Mouse (Mus musculus): ENCODE measurements at regions not wholly inside any gene's neighbourhood (a gene's known extent, or its start where the extent isn't known, plus 50 kb on each side); places are given as distances from the start of the nearest gene placed in this dataset.

DNA sequence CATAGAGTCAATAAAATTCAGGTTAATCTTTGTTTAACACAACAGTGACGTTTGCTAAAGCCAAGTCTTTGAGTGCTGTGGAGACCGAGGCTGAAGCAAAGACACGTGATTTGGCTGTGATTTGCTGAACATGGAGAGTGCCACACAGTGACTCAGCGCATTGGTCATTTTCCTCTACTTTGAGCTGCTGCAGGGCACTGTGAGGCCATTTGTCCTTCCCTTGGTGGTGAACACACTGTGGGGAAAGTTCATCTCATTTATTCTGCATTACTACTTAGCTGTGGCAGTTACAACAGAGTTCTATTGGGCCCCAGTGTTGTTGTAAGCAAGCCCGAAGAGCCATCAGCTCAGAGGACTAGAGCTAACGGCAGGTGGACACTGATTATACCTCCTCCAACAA is 162.2 kb upstream of the Eif4g2 start:
- DNase-seq (ENCODE audit: extremely low read depth, insufficient read length, low spot score), result peak; percentile 48

DNA sequence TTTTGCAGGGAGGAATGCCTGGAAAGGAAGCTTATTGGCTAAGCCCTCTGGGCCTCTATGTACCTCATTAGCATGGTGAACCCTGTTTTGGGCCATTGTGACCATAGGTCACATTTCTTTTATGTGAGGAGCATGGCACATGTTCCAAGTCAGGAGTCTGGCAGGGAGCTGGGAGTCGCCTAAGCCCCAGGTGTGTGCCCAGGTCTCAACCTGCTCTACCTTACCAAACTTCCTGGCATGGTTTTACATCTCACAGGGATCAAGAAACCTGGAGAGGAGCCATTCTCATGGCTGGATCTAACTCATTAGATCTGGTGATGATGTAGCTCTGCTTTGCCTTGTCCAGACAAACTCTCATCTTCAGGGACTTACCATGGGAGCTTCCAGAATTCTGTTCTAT is 161.0 kb upstream of the Eif4g2 start:
- DNase-seq (ENCODE audit: extremely low read depth, insufficient read length, low spot score), result no peak

DNA sequence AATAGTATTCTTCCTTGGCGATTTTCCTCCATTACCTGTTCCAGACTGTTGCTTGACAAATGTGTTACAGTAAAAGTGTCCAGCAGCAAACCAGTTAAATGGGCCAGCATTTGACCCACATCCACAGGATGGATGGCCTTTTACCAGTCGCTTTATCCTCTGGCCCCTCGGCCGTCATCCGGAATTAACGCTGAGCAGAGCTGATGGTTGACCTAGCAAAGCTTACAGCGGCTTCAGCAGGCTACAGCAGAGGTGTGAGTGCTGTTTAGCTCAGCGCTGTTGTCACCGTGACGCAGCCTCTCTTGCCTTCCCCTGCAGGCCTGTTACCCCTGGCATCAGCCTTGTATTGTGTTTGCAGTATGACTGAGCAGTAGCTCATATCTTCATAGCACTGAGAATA is 159.8 kb upstream of the Eif4g2 start:
- no peak for DNase-seq (ENCODE audit: extremely low read depth, insufficient read length, low spot score)

DNA sequence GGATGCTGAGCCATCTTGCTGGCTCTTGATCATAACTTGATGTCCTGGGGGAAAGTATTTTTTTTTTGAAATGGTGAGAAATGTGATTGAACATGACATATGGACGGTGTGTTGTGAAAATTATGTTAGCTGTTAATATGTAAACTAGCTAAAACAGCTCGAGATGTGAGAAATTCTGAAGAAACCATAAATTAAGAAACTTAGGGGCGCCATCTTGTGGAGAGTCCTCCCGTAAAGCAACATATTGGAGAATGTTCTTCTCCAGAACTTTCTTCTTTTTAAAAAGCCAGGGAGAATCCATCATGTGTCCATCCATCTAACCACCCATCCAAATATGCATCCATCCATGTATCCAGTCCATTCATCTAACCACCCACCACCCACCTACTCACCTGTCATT is 158.7 kb upstream of the Eif4g2 start:
- no peak for DNase-seq (ENCODE audit: extremely low read depth, insufficient read length, low spot score)

DNA sequence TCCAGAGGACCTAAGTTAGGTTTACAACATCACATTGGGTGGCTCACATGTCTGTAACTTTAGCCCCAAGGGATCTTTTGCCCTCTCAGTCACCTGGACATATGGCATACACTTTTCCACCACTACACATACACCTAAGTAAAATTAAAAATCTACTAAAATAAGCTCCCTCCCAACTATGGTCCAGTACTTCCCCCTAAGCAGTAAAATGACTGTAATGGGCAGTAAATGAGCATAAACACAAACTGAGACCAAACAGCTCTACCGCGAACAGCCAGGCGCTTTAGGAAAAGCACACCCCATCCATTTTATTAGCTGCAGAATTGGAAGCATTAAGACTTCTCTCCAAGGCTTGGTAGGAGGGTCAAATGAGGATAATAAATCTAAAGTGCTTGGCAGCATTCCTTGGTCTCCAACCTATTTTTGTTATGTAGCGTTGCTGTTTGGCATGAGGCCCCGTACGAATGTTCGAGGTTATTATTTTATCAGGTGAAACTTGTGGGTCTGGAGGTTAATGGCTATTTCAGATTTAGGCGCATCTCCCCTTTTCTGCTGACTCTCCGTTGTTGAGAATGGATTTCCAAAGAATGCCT is 157.5 kb upstream of the Eif4g2 start:
- DNase-seq (ENCODE audit: extremely low read depth, insufficient read length, low spot score), result no peak

DNA sequence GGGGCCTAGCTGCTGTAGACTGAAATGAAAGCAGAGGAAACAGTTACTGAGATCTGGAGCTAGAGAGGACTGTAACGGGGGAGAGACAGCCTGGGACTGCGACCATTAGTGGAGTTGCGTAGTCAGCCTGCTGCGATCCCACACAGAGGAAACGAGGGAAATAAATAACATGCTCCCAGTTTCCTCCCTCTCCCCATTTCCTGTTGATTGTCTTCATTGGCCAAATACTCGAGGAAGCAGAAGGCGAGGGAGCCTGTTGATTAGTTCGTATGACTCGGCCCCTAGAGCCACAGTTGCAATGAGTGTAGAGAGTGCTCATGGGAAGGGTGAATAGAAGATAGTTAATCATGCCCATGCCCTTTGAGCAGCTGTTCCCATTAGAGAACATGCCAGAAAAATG is 155.0 kb upstream of the Eif4g2 start:
- DNase-seq (ENCODE audit: extremely low read depth, insufficient read length, low spot score), result no peak

DNA sequence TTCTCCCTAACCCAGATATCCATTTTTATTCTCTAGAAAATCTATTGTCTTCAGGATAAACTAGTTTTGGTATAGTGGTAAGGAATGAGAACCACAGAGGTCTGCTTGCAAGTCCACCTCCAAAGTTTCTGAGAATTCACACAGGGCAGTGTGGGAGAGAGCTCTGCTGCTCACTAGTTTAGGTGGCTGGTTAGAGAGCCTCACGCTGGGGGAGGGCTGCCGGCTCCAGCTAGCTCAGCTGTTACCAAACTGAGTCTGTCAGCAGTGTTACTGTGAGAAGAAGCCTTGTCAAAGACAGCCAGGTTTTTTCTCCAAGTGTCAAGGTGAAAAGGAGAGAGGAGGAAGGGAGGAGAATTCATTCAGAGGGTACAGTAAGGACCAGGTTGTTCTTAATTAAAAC is 147.8 kb upstream of the Eif4g2 start:
- no peak for DNase-seq (ENCODE audit: extremely low read depth, insufficient read length, low spot score)

DNA sequence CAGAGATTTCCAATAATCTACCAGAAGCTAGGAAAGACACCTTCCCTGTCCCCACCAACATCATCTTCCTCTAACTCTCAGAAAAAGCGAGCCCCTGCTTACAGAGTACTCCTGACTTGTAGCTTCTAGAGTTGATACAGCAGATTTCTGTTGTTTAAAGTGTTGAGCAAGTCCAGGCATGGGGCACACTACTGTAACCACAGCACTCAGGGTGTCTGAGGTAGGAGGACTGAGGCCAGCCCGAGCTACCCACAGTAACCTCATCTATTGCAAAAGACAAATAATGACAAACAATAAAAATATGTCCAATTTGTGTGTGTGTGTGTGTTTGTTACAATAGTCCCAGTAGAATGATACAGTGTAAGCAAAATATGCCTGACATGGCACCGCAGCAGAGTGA is 144.3 kb upstream of the Eif4g2 start:
- peak; percentile 19 for DNase-seq (ENCODE audit: extremely low read depth, insufficient read length, low spot score)

DNA sequence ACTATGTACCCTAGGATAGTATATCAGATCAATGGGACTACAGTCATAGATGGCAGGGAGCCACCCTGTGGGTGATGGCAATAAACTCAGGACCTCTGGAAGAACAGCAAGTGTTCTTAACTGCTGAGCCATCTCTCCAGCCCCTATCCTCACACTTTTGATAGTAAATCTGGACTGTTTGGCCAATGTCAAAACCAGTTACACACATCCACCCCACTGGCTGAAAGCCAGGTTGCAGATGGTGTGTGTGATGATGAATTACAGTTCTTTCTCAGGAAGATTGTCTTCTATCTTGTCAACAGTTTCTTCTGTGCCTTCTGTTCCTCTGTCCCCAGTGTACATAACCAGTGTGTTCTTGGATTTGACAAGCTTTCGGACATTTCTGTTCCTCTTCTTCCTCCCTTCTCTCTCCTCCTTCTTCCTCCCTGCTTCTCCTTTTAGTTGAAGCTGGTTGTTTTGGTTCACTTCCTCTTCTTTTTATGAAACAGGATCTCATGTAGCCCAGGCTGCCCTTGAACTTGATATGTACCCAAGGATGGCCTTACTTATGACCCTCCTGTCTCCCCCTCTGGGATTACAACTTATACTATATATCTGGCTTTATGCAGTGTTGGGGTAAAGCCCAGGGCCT is 143.3 kb upstream of the Eif4g2 start:
- DNase-seq (ENCODE audit: extremely low read depth, insufficient read length, low spot score), result no peak

DNA sequence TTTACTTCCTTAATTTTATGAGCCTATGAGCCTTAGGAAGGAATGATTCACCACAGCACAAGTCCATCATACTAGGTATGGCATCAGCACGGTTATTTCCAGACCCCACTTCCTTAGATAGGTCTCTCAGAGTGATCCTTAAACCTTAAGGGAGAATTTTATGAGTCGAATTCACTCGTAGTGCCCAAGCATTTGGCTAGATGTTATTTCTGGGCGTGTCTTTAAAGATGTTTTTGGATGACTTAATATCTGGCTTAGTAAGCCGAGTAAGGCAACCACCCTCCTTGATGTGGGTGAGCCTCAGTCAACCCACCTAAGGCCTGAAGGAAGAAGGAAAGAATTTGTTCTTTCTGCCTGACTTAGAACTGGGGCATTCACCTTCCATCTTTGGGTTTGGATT is 132.8 kb upstream of the Eif4g2 start:
- no peak for DNase-seq (ENCODE audit: extremely low read depth, insufficient read length, low spot score)

DNA sequence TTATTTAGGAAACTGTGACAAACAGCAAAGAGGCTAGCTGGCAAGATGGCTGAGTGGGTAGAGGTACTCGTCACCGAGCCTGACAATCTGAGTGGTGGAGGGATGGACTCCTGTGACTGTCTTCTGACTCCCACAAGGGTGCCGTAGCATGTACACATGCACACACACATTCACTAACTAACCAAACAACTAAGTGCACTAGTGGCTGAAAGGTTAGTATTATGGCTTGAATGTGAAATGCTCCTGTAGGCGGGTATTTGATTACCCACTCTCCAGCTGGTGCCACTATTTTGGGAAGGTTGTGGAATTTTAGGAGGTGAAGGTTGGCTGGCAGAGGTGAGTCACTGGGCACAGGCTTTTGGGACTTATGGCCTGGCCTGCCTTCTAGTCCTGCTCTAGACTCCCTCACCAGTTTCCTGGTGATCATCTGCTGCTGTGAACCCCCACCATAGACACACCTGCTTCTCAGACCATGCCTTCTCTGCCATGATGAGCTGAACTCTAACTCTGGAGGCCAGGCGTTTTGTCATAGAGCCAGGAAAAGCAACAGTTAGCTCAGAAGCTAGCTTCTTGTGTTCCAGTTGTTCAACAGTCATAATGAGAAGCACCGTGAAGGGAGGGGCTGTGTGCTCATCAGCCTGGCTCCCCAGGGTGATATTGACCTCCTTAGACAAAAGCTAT is 131.5 kb upstream of the Eif4g2 start:
- no peak for DNase-seq (ENCODE audit: extremely low read depth, insufficient read length, low spot score)

DNA sequence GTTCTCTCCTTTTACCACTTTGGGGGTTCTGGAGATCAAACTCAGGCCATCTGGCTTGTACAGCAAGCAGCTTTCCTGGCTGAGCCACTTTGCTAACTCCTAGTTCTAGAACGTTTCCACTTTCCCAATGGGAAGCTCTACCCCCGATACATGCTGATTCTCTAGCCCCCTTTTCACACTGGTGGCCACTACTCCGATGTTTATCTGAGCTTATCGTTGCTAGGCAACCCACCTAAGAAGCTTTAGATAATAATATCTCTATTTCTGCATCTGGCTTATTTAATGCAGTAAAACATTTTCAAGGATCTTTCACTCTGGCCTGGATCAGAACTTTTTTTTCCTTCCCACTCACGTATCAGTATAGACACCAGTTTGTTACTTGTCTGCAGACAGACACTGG is 129.4 kb upstream of the Eif4g2 start:
- DNase-seq (ENCODE audit: extremely low read depth, insufficient read length, low spot score), result no peak

DNA sequence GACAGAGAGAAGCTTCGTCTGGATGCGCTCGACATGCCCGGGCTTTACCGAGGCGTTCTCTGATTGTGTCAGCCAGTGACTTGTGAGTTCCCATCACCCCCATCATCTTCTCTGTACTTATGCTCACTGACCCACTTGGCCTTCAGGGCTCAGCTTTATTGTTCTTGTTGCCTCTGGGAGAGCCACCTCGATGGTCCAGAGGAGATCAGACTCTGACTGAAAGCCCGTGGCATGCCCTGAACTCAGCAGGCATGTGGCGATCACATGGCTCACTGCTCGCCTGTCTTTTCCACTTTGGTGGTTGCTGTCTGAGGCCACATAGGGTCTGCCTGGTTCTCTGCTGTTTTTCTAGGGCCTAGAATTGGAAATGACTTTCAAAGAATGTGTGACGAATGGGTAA is 128.8 kb upstream of the Eif4g2 start:
- DNase-seq (ENCODE audit: extremely low read depth, insufficient read length, low spot score), result no peak

DNA sequence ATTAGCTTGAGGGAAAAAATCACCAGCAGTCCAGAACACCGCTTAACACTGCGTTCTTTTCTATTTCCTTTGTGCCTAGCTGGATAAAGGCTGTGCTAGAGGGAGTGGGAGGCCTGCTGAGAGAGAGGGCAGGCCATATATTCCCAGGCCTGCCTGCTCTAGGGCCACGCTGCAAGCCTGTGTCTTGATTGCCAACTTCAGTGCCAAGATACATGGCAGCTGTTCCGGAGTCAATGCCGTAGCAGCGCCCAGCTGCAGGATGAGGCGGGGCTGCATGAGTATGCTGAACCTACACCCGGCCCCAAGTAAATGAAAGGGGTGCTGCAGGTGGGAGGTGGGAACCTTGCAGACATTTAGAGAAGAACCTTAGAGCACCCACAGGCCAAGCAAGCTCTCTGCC is 127.5 kb upstream of the Eif4g2 start:
- no peak for DNase-seq (ENCODE audit: extremely low read depth, insufficient read length, low spot score)

DNA sequence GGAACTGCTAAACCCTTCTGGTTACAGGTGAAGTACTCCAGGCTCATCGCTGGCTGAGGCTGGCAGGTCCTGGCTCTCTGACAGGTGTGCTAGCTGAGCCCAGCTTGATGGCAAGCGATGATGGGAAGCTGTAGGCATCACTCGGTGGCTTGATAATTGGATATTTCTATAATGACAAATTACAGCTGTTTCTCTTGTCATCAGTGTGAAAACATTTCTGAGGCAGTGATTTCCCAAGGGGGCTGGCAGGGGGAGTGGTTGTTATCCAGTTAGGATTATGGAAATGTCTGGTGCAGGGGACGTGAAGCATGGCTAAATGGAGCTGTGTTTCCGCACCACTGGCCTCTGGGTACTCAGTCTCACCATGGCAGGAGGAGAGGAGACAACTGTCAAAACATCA is 123.0 kb upstream of the Eif4g2 start:
- no peak for DNase-seq (ENCODE audit: extremely low read depth, insufficient read length, low spot score)

DNA sequence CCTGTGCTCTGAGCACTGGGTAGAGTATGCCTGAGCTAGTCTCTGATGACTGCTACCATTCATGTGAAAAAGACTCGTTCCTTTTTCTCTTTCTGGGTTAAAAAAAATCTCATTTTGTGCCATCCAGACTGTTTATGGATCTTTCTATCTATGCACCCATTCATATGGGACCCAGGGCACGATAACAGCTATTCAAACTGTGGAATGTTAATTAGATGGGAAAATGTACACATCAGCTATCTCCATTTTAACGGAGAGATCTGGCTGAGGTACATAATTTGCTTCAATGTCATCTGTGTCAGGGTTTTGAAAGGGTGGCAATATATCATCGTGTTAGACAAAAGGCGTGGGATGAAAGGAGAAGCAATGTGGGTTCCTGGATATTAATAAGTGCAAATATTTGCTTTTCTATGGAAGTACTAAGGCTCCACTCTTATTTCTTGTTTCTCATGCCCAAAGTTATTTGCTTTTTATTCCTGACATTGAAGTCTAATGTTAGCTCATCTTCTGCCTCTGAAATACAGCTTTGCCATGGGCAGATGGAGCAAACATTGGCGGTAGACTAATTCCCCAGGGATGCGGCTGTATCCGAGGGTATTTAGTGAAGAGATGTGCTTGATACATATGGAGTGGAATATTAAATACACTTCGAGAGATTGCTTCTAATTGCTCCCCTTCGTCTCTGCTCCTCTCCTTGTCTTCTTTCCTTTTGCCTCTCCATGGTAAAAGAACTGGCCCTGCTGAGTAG is 116.0 kb upstream of the Eif4g2 start:
- DNase-seq (ENCODE audit: extremely low read depth, insufficient read length, low spot score), result no peak

DNA sequence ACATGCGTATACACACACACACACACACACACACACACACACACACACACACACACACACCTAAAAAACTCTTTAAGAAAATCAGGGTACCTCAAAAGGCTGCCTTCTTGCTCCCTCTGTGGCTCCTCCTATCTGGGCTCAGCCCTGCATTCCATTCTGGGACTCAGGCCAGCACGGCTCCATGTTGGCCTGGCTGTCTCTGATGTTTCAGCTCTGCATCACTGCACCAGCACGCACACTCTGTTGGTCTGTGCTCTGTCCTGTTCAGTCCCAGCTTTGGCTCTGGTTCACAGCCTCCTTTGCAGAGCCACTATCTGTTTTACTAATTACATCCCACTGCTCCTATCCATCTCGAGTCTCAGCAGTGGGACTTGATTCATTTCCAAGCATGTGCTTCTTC is 108.8 kb upstream of the Eif4g2 start:
- peak; percentile 32 for DNase-seq (ENCODE audit: extremely low read depth, insufficient read length, low spot score)

DNA sequence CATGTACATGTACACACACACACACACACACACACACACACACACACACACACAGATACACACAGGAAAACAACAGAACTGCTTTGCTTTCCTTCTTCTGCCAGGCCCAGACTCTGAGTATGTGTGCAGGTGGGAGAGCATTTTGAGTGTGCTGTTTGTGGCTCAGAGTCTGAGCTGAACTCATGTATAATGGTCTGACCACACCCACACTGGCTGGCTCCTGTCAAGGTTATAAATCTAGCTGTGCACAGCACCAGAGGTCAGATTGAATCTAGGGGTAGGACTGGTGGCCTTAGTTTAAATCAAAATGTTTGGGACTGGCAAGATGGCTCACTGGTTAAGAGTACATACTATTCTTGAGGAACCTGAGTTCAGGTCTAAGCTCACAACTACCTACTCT is 108.4 kb upstream of the Eif4g2 start:
- no peak for DNase-seq (ENCODE audit: extremely low read depth, insufficient read length, low spot score)

DNA sequence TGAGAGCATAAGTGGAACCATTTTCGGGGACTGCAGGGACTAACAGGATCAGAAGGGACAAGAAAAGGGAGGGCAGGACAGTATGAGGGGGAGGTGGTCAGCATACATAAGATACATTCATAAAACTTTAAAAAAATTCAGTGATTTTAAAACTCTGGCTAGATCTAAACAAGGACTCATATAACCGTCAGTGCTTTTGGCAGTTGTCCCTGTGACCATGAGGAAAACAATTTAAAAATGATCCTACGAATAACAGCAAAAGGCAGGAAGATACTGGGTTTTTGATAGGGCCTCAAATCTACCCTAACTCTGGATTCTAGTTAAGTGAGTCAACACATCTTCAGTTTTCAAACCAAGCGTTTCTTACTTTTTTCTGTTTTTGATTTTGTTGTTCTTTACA is 106.9 kb upstream of the Eif4g2 start:
- DNase-seq (ENCODE audit: extremely low read depth, insufficient read length, low spot score), result no peak

DNA sequence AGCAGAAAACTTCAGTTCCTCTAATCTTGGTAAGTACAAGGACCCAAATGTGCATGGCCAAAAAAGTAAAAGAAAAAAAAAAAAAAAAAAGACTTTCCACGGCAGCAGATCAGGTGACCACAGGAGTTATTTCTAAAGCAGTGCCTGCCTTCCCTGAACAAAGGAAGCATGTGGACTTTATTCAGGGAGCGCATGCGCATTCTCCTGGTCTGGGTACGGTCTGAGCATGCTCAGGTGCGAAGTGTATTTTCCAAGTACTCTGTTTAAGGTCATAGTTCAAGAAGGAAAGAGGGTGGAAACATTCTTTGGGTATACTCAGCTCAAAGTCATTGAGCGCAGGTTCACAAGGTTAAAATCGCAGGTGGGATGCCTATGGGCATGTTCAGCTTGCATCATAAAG is 103.1 kb upstream of the Eif4g2 start:
- no peak for DNase-seq (ENCODE audit: extremely low read depth, insufficient read length, low spot score)

DNA sequence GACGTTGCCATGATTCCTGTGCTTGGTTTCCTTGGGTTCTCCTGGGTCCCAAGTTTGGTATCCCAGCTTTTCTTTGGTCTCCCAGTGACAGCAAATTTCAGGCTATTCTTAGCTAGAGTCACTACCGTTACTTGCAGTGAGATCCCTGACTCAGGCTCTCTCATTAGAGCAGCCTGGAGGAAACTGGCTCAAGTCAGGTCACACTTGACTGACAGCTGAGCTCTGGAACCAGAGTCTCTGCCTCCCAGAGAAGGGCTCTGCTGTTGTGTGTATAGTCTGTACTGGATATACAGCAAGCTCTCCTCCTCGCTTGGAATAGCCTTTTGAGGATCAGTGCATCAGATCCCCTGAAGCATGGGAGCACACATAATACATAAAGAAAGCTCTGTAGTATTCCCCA is 100.7 kb upstream of the Eif4g2 start:
- no peak for DNase-seq (ENCODE audit: extremely low read depth, insufficient read length, low spot score)

DNA sequence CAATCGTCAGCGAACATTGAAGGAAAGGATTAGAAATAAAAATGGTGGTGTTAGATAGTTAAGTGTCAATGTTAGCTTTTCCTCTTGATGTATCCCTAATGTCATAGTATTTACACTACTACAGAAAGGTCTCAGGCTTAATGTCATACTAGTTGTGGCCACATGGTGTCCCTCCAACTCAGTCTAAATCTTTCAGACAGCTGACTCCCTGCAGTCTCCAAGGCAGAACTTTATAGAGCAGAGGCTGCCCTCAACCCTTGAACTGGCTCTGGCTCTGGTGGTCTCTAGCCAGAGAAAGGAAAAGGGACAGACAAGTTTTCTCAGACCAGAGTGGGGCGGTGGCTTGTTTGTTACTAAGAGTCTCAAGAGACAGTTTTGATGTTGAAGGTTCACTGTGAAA is 99.5 kb upstream of the Eif4g2 start:
- DNase-seq (ENCODE audit: extremely low read depth, insufficient read length, low spot score), result no peak

All from 3134 (cell line).